ENCODE assay signal across 28 mouse cellular contexts in the genomic region with DNA sequence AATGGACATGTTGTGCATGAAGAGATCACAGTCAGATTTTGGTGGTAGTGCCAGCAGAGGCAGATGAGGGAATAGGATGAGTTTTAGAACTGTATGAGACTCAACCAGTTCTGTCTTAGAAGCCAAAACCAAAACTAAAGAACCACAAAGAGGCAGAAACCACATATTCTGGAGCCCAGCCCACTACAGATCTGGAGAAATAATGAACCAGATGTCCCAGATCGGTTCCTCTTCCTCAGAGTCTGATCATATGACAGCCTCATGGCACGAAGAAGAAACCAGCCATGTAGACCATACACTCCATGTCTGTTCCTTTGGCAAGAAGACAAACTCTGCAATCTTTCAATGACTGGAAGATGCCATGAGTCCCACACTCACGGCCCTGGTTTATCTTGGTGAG. TPM values are rescaled to one million over a fixed set of nuclear protein-coding genes. Genes with fewer than 3 reads are reported as not detected.
"Had no signal": no experiment of that assay in that cellular context is flagged by ENCODE, and none has a peak within 500 bp of the region (broad histone marks: within the 10 kb centered on the region; RNA-seq: fewer than 3 reads in every experiment).

No protein-coding gene starts in this region.

- H3K27ac ChIP-seq: kidney, postnatal 0 days; layer of hippocampus, adult 2 months; left cerebral cortex, adult 2 months; limb, embryonic 10.5 days; limb, embryonic 13.5 days; liver, embryonic 12.5 days; liver, embryonic 15.5 days; lung, embryonic 15.5 days; midbrain, embryonic 10.5 days; midbrain, embryonic 13.5 days; stomach, embryonic 15.5 days had no signal

- H3K4me3 ChIP-seq: layer of hippocampus, adult 2 months; left cerebral cortex, adult 2 months; limb, embryonic 10.5 days; limb, embryonic 13.5 days; liver, embryonic 12.5 days; liver, embryonic 15.5 days; lung, embryonic 15.5 days; megakaryocyte, embryonic 14.5 days; midbrain, embryonic 10.5 days; midbrain, embryonic 13.5 days; stomach, embryonic 15.5 days had no signal

- DNase-seq: kidney, adult 18-20 months; kidney, adult 9 months; kidney, postnatal 25 days; layer of hippocampus, adult 9-11 months; layer of hippocampus, postnatal 36 days; liver; lung, adult 18-20 months; lung, postnatal 10 days; lung, postnatal 36 days; right cerebral cortex, adult 18-20 months; right cerebral cortex, postnatal 14 days; right cerebral cortex, postnatal 4 days; thymus, postnatal 25 days had no signal

- ATAC-seq: intestine, embryonic 16.5 days; liver, embryonic 12.5 days; midbrain, embryonic 13.5 days; midbrain, embryonic 16.5 days had no signal

RNA-seq across cellular contexts. Expression of gene Gm49339, which starts 44.7 kb away (rescaled TPM):
- total RNA-seq: layer of hippocampus, adult 2 months; layer of hippocampus, postnatal 36 days; left cerebral cortex, adult 2 months; left cerebral cortex, postnatal 14 days had no signal

RNA-seq across cellular contexts. Expression of gene Lilr4b, which starts 44.7 kb away (rescaled TPM):
- total RNA-seq: layer of hippocampus, adult 2 months; left cerebral cortex, adult 2 months had no signal
